Mouse (Mus musculus) C2C12 (cell line): ENCODE results near the gene Ftsj1.

ENCODE experiments used
- CTCF ChIP-seq: IDR thresholded peaks from one replicate; pipeline ENCODE4 v1.5.1; 2011; ENCODE audit not compliant: control insufficient read depth, insufficient read depth, insufficient read length
- FOSL1 ChIP-seq: IDR thresholded peaks from one replicate; pipeline ENCODE4 v1.8.0; 2011; ENCODE audit warnings: mild to moderate bottlenecking, low read length; ENCODE audit not compliant: poor library complexity, insufficient read depth, severe bottlenecking
- MAX ChIP-seq: IDR thresholded peaks from one replicate; pipeline ENCODE4 v1.6.1; 2011; ENCODE audit warnings: mild to moderate bottlenecking, control low read depth
- MYOD1 ChIP-seq: IDR thresholded peaks from one replicate; pipeline ENCODE4 v1.6.1; 2011; ENCODE audit warnings: low read depth; ENCODE audit not compliant: control insufficient read depth, insufficient read length
- MYOG ChIP-seq: IDR thresholded peaks from one replicate; pipeline ENCODE4 v1.6.1; 2011; ENCODE audit not compliant: control insufficient read depth, insufficient read length; ENCODE audit errors: extremely low read depth
- USF1 ChIP-seq: IDR thresholded peaks from one replicate; pipeline ENCODE4 v1.6.1; 2011; ENCODE audit warnings: low read depth, mild to moderate bottlenecking, control low read depth, moderate library complexity

- TF ChIP-seq CTCF (no peak), MAX (no peak), USF1 (no peak), MYOG (no peak), FOSL1 (no peak), MYOD1 (no peak)
Observed at GRCm38 (mm10) chrX:8203105-8203504, 49.1 kb downstream of the Ftsj1 start.
